Mouse (Mus musculus) heart, postnatal 25 days (tissue): ENCODE measurements around the gene Iqschfp. TPM values are rescaled to one million over a fixed set of nuclear protein-coding genes. Genes with fewer than 3 reads are reported as not detected.

Source experiments
- DNase-seq: peaks from one replicate; pipeline ENCODE4 v3.0.0; 2022; ENCODE audit warnings: low spot score
- intact Hi-C: fragments of 180-260 bp; cut with DNase I; formaldehyde crosslinking; loops from one replicate; pipeline ENCODE4 v1.15.1; 2025
- total RNA-seq, 2 experiments: library from RNA; stranded (reverse); gene quantifications; 2 replicates each; pipeline ENCODE4 v1.2.3; 2021

Iqschfp gene
- total RNA-seq = under 1 TPM in 1 of 2 experiments, not detected in 1; 0.28 TPM

DNA sequence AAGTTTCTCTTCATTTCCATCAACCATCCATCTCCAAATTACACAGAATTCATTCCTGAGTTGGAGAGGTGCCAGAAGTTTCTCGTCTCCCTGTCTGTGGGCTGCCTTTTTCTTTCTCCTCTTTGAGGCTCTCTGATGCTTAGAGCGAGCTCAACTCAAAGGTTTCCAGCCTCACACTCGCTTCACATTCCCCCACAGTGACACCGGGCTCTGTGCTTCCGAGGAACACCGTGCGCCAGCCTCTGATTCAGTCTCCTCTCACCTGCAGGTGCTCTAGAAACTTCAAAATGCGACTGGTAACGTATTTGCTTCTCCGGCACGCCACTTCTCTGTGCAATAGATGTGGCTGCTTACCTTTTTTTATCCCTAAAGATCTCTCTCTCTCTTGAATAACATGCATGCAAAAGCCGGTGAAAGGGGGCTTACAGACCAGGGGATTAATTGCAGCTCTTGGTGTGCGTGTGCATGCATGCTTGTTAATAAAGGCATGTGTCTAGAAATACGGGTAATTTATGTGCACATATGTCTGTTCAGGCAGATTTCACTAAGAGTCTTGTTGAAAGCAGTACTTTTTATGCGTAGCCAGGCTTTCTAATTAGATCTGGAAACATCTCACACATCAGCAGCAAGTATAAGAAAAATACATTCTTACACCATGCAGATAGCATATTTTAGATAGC is at the start of gene Iqschfp, which contains the start of gene Iqcj:
TSS of gene Iqschfp (plus strand) at position 207 of the 680 bp plus-strand sequence.
TSS of gene Iqcj (plus strand) at position 195 of the 680 bp plus-strand sequence.
- DNase-seq = no peak
- intact Hi-C loops = no loop called here

DNA sequence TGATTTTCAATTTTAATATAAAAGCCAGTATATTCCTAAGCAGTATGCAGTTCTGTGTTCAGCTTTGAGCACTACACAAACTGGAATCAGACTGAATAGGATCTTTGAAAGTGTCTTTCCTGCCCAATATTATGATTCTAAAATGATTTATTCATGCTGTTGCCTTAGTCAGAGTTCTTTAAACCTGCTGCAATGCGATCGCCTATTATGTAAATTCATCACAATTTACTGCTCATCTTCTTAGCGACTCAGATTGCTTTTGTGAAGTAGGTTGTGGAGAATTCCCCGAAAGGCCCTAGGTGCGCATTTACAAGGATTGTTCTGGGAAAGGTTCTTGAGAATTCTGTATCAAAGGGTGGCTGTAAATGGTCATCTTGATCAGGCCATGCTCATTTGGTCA is 39.6 kb upstream of the Iqschfp start:
- intact Hi-C loops = no loop called here
- no peak for DNase-seq

DNA sequence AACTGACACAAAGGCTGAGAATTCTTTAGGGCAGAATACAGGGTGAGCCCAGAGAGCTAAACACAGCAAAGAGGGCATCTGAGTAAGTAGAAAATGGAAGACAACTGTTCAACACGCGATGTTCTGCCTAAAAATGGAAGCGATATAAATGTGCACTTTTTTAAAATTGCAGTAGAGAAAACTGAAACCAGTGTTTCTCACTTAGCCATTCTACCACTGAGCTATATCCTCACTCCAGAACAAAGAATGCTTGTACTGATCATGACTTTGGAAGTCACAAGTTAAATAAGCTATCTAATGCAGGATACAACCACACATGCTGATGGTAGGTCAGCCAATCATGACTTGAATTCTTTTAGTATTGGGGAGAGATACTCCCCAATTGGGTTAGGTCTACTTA is 30.5 kb upstream of the Iqschfp start:
- DNase-seq = no peak
- intact Hi-C loops = no loop called here

DNA sequence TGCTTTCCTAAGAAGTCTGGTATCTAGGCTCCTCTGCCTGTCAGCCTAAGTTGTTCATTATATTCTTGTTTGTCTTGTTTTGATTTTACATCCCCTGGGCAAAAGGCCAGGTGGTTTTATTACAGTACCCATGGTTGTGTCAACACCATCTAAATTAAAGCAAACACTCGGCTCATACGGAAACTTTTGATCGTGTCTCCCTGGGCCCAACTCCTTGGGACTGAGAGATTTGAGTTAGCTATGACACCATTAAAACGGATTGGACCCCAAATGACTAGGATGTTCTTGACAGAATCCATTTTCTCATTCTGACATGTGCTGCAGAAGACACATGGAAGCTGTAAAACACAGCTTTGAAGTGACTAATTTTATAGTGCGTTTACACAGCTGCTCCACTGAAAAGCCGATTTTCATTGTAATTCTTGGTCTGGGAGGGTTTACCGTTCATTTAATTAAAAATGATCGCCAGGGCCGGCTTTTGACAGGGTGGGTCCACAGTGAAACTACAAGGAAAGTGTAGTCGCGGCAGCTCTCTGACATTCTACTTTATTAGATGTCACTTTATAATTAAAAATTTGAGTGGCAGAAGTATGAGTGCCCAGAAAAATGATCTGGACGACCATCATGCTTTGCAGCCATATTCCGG is 24.5 kb upstream of the Iqschfp start:
- DNase-seq = no peak
- intact Hi-C loops = no loop called here

DNA sequence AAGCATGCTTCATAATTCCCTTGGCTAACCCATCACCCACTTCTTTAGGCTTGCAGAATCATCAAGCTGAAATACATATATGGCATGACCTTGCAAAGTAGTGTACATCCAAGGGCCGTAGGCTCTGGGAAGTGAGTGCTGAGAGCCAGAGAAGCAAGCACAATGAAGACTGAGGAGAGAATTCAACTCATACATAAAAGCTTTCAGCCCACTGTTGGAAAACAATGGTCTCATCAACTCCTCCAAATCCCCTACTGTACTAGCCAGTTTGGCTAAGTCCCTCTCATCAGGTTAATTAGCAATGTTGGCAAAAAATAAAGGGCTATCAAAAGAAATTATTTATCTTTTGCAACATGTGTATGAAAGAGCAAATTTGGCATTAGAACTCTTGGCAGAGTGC is 22.6 kb upstream of the Iqschfp start:
- no peak for DNase-seq
- intact Hi-C loops = no loop called here

GRCm38 (mm10) chr3:67877253-67877652 is 14.8 kb upstream of the Iqschfp start:
- intact Hi-C loops = no loop called here
- DNase-seq = no peak

DNA sequence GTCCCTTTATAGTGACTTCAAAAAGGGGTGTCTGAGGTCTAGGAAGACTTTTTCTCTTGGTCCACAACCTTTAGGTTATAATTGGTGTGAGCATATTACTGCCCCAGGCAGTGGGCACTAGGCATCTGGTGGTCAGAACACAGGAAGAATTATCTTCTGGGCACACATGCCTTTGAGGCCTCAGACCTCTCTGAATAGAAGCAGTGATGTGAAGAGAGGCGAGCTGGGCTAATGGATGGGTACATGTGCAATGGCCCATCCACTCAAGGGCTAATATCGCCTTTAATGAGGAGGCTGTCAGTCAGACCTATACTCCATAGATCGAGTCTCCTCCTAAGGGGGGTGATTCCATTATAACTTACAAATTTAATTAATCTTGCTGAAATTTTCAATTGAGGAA is 7.7 kb upstream of the Iqschfp start:
- intact Hi-C loops = no loop called here
- DNase-seq = no peak

DNA sequence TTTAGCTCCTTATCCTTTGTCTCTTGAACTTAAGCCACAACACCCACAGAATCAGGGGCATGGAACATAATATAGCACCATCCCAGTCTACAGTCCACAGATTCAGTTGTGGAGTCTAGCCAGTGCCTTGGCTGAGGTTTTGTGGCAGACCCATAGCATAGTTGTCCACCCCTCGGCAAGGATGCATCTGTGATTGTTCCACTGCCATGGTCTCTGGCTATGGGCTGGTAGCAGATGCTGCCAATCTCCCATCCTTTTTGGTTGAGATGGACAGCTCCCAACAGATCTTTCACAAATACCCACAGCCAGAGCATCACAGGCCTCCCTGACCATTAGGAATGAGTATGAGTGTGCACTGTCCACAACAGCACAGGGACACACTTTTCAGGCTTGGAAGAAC is 5.9 kb upstream of the Iqschfp start:
- intact Hi-C loops = no loop called here
- DNase-seq = no peak

- intact Hi-C loops = no loop called here
- no peak for DNase-seq
These were observed 4.8 kb upstream of the Iqschfp start for GRCm38 (mm10) chr3:67887251-67887650.

- DNase-seq = no peak
- intact Hi-C loops = no loop called here
These were observed 736 bp downstream of the Iqschfp start for GRCm38 (mm10) chr3:67892768-67893167.

- intact Hi-C loops = no loop called here
- no peak for DNase-seq
These were observed 10.5 kb downstream of the Iqschfp start for GRCm38 (mm10) chr3:67902517-67902916.

GRCm38 (mm10) chr3:67908586-67908985 is 16.6 kb downstream of the Iqschfp start:
- DNase-seq = no peak
- intact Hi-C loops = no loop called here

DNA sequence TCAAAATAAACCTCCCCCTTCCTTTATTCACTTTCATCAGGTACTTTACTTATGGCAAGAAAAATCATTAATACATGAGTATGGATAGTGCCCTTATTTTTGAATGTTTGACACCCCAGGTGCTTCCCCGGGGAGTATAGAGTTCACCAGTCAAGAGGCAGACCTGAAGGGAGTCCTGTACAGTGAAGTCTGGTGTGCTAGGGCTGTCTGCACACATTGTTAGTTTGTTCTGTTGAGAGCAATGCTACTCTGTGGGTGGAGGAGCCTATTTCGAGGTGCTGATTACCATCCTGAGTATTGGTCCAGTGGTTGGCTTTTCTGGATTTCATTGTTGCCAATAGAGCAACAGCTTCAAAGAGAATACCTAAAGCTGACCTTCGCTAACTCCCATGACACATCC is 26.1 kb downstream of the Iqschfp start:
- intact Hi-C loops = no loop called here

DNA sequence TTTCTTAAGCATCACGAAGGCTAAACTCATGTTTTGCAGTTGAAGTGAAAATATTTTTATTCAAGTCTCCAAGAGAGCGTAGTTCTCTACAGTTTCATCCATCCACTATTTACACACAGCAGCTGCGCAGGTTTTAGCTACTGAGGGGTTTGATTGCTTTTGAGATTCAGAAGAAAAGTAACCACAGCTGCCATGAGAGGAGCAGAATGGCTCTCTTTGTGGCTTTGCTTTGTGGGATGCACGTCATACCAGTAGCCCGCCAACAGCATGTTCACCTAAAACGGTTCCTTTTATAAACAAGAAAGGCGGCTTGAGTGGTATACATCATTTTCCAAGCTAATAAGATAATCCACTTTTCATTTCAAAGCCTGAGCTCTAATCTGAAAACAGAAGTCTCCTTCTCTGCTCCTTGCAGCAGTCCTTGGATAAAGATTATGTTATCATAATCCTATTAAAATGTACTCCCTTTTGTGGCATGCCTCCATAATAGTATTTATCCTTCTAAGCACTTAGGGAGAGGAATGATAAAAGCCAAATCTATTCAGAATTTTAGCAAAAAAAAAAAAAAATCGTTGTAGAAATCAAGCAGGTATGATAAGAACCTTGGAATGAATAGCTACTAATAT is 26.7 kb downstream of the Iqschfp start:
- no peak for DNase-seq
- intact Hi-C loops = no loop called here

More for the DNA sequence above, 26.1 kb downstream of the Iqschfp start:
- no peak for DNase-seq

DNA sequence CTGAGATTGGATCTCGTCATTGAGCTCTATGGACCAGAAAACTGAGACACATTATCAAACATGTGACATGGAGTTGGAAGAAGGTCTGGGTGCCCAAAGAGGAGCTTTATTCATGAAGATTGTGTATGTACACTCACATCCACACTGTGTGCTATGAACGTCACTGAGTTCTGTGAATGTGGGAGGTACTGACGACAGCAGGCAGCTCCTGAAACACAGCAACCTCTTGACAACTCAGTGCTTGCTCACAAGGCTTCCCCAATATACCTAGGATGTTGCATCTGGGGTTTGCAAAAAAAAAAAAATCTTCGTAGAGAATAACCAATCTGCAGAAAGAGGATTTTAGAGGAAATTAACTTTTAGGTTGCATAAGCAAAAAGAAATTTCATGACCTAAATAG is 31.1 kb downstream of the Iqschfp start:
- intact Hi-C loops = no loop called here
- DNase-seq = no peak

GRCm38 (mm10) chr3:67925453-67925852 is 33.4 kb downstream of the Iqschfp start:
- intact Hi-C loops = no loop called here

GRCm38 (mm10) chr3:67930424-67931133 is 38.5 kb downstream of the Iqschfp start:
- no peak for DNase-seq
- intact Hi-C loops = no loop called here

More at GRCm38 (mm10) chr3:67925453-67925852, 33.4 kb downstream of the Iqschfp start:
- DNase-seq = no peak

- intact Hi-C loops = no loop called here
- no peak for DNase-seq
These were observed 39.1 kb downstream of the Iqschfp start for GRCm38 (mm10) chr3:67931181-67931580.

DNA sequence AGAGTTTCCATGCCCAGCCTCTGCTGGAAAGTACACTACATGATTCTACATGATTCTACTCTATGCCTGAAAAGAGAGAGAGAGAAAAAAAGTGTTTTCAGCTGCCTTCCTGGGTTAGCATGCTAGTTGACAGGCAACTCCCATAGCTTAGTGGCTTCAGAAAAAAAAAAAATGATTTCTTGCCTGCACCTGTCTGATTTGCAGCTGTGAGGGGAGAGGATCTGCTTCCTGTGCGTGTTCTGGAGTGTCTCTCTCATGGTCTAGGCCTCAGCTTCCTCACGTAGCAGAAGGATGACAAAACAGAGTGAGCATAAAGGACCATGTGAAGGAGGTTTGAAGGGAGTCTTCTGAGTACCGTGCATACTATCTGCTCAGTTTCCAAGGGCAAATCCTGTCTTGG is 39.9 kb downstream of the Iqschfp start:
- intact Hi-C loops = no loop called here

DNA sequence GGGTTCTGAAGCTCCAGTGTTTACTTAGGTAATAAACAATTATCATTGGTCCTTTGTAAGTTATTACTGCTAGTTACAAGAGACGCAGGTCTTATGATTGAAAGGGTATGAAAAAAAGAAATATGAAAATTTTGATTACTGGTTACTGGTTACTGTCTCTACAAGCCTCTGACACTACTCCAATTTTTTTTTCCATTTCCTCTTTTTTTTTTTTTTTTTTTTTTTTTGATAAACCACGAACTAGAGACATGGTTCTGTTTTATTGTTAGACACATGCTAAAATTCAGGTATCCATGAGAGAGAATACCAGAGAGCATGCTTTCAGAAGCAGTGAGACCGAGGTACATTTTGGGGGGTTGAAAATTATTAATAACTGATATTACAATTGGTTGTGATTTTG is 43.8 kb downstream of the Iqschfp start:
- DNase-seq = no peak
- intact Hi-C loops = no loop called here

More for the DNA sequence above, 39.9 kb downstream of the Iqschfp start:
- DNase-seq = no peak

DNA sequence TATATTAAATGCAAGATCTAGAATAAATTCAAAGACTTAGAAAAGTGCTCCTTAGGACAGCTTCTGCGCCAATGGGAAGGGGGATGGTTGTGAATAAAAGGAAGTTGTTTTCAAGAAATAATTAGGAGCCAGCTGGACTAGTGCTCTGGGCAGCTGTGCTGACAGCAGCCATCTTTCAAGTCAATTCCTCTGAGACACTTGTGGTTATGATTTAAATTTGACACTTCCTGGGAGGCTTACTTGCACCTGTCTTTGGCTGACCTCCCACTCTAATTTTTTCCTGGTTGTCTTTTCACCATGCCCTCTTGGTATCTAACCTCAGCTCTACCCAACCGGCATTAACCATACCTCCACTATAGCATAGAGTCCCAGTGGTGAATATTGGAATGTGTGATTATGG is 55.0 kb downstream of the Iqschfp start:
- no peak for DNase-seq
- intact Hi-C loops = no loop called here
